Mouse (Mus musculus): ENCODE data around the gene Zfp629.

Zfp629 gene

DNA sequence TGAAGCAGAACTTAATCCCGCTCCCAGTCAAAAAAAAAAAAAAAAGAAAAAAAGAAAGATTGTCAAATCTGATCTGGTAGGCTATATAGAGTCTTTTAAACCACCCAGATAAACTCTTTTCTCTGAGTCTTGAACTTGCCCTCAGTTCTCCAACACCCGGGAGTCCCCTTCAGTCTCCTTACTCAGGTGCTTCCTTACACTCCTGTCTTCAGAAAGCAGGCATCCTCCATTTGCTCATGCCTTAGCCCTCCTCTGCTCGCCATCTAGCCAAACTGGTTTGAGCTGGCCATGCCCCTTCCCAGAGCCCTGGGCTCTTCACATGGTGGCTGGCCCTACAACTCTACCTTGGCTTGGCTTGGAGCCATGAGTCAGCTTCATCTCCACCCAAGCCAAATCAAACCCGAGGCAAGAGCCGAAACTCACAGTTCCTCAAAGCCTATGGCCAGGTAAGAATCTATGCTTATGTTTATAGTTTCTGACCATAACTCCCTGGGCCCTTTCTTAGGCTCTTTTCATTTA, 54.2 kb downstream of the Zfp629 start, which contains the start of gene Tmem265:
Gene Tmem265 (plus strand): TSS at position 51 of the 519 bp plus-strand sequence.
- DNase-seq, result no peak

DNA sequence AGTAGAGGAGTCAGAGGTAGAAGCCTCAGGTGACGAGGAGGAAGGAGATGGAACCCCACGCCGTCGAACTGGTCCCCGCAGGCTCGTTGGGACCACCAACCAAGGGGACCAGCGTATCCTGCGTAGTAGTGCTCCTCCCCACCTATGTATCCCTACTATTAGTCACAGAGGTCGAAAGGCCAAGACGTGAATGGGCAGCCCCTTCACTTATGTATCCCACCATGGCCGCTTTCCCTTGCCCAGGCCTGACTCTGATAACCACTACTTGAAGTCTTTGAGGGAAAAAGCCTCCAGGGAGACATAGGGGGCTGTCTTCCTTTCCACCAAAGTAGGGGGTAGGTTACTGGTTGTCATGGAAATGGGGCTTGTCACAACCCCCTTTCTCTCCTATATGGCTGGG, 55.0 kb downstream of the Zfp629 start:
- no peak for DNase-seq

All from kidney, adult 18-20 months (tissue).